8 mouse cellular contexts compared by ENCODE assay signal in the genomic region with DNA sequence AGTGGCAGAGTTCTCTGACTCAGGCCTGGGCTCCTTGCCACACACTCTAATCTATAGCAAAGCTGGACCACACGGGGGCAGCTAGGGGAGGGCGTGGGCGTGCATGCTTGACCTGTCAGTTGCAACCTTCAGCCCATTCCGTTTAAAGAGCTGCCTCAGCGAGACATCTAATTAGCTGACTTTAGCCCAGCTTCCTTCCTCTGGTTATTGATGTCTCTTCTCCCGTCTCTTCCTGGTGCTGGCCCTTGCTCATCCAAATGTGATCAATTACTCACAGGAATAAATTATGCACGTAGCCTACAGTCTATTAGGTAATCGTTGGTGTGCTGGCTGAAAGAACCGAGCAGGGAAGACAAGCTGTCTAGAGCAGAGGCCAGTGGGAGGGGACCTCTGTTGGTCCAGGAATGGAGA.
DNase-seq lines count a peak whose midpoint lies in the region; ATAC-seq and TF ChIP-seq lines count a peak whose summit lies in the region.

No protein-coding gene starts in this region.

- no peaks in the 10 kb centered on the region for H3K9me3 ChIP-seq in midbrain, embryonic 13.5 days

- H3K36me3 ChIP-seq in midbrain, embryonic 13.5 days: no peaks in the 10 kb centered on the region

- peak; percentile 34 for DNase-seq in gastrocnemius, adult 2 months
- DNase-seq in gastrocnemius, postnatal 36 days: no peak
- DNase-seq in ovary, adult 18-20 months (ENCODE audit: low spot score): peak; percentile 65
- DNase-seq in ovary, postnatal 14 days (ENCODE audit: low spot score): no peak
- DNase-seq in fibroblast of lung, adult 2 months (ENCODE audit: low read depth): peak; percentile 51
- DNase-seq in spleen, postnatal 36 days (ENCODE audit: low spot score in 2 of 2): peak; percentile 64 to 66
- DNase-seq in layer of hippocampus, postnatal 25 days (ENCODE audit: extremely low spot score in 1 of 2, low spot score in 1 of 2): no peak

- peaks cover 43% of the 10 kb centered on the region for H3K27me3 ChIP-seq in midbrain, embryonic 13.5 days

- no peak for TF ChIP-seq CTCF in gastrocnemius, adult 2 months (IDR thresholded peaks at IDR 0.05)

- peaks cover 18% of the 10 kb centered on the region for H3K4me1 ChIP-seq in midbrain, embryonic 13.5 days (replicated peaks)

- no peak overlapping the region for H3K4me3 ChIP-seq in gastrocnemius, adult 2 months
- no peak overlapping the region for H3K4me3 ChIP-seq in midbrain, embryonic 13.5 days (replicated peaks)

- H3K27ac ChIP-seq in gastrocnemius, adult 2 months: no peak overlapping the region
- no peak overlapping the region for H3K27ac ChIP-seq in midbrain, embryonic 13.5 days

- intact Hi-C loops in gastrocnemius, adult 2 months (cut with DNase I): loop anchor here (5.0 to 10.0 kb wide), 2 partner anchors 221 to 323 kb away; a partner anchor contains a TSS
- intact Hi-C loops in gastrocnemius, postnatal 36 days (cut with DNase I): loop anchor here (5.0 to 10.0 kb wide), 2 partner anchors 308 to 801 kb away; no protein-coding TSS in a partner anchor

- 23% methylated on average over 9 of the region's 9 CpGs for WGBS in midbrain, embryonic 13.5 days

- no peak for ATAC-seq in midbrain, embryonic 13.5 days

- no peak overlapping the region for H3K4me2 ChIP-seq in midbrain, embryonic 13.5 days (replicated peaks)

- H3K9ac ChIP-seq in midbrain, embryonic 13.5 days (replicated peaks): no peak overlapping the region

Comparison
In these comparisons a context has a peak if more than half of its experiments do, and no peak if none do; other contexts are left out.
1. DNase-seq: peak in gastrocnemius, adult 2 months (single experiment), ovary, adult 18-20 months (single experiment), fibroblast of lung, adult 2 months (single experiment) and spleen, postnatal 36 days (2 of 2); none in gastrocnemius, postnatal 36 days (0 of 2), ovary, postnatal 14 days (single experiment) and layer of hippocampus, postnatal 25 days (0 of 2).